Mouse (Mus musculus) stomach, embryonic 16.5 days (tissue): Measurements from ENCODE around the gene Gucy2c. TPM values are rescaled to one million over a fixed set of nuclear protein-coding genes. Genes with fewer than 3 reads are reported as not detected.
A peak's percentile ranks its signal among the peaks of the same experiment; 100 is the strongest.

Experiments used
- ATAC-seq: fragments of 200-750 bp; cut with Nextera tagmentation; 2 replicates; pipeline ENCODE4 v1.8.0; 2017; ENCODE audit warnings: moderate number of reproducible peaks, moderate TSS enrichment; ENCODE audit not compliant: insufficient read depth, low FRiP score
- H3K27ac ChIP-seq: fragments of 300-500 bp; sonication (generic); 2 replicates; pipeline ENCODE4 v1.5.1; 2014; ENCODE audit warnings: low read length
- H3K27me3 ChIP-seq: fragments of 300-500 bp; sonication (generic); 2 replicates; pipeline ENCODE4 v1.6.1; 2014; ENCODE audit warnings: low read length, control low read depth, mixed read lengths; ENCODE audit not compliant: control insufficient read depth, insufficient read depth
- H3K36me3 ChIP-seq: fragments of 300-500 bp; sonication (generic); 2 replicates; pipeline ENCODE4 v1.6.1; 2014; ENCODE audit warnings: low read length; ENCODE audit not compliant: control insufficient read depth, insufficient read depth
- H3K4me1 ChIP-seq: fragments of 300-500 bp; sonication (generic); 2 replicates; pipeline ENCODE4 v1.6.1; 2014; ENCODE audit warnings: low read length, control low read depth, mixed read lengths; ENCODE audit not compliant: control insufficient read depth, insufficient read depth
- H3K4me2 ChIP-seq: fragments of 300-500 bp; sonication (generic); 2 replicates; pipeline ENCODE4 v1.6.1; 2014; ENCODE audit warnings: low read depth, low read length, mixed read lengths
- H3K4me3 ChIP-seq: fragments of 300-500 bp; sonication (generic); replicated peaks from 2 replicates; pipeline ENCODE4 v1.5.1; 2014; ENCODE audit warnings: mild to moderate bottlenecking, low read length
- H3K9ac ChIP-seq: fragments of 300-500 bp; sonication (generic); 2 replicates; pipeline ENCODE4 v1.6.1; 2014; ENCODE audit warnings: low read length
- H3K9me3 ChIP-seq: fragments of 300-500 bp; sonication (generic); replicated peaks from 2 replicates; pipeline ENCODE4 v1.6.1; 2016; ENCODE audit warnings: low read length, control low read depth; ENCODE audit not compliant: control insufficient read depth
- WGBS: fragments of 180-500 bp; shearing (Covaris S2); extraction: QIAGEN DNeasy Blood & Tissue Kit; methylation state at CpG from one replicate; pipeline ENCODE4 v1.1.7; 2014; 5-methylcytosine and 5-hydroxymethylcytosine counted together
- polyA plus RNA-seq: library from polyadenylated mRNA; unstranded; fragments of >200 nt; fragmentation: Nextera tagmentation; extraction: Ambion mirVana; gene quantifications from 2 replicates; pipeline ENCODE4 v1.2.1, GENCODE M21; 2015

The Gucy2c gene
- polyA plus RNA-seq, 1 experiment from 2014 or later: 8.7 TPM

GRCm38 (mm10) chr6:136669274-136669673, 112.3 kb downstream of the Gucy2c start:
- Histone ChIP-seq H3K4me2 (no peak overlapping the region), H3K27ac (peak overlapping the region; percentile 35; the same call in 1 of the 2 replicates), H3K4me3 (no peak overlapping the region), H3K9me3 (no peaks in the 10 kb centered on the region), H3K9ac (no peak overlapping the region), H3K27me3 (no peaks in the 10 kb centered on the region), H3K4me1 (peaks cover 7% of the 10 kb centered on the region), H3K36me3 (no peaks in the 10 kb centered on the region)
- 59% methylated on average over 5 of the region's 5 CpGs for WGBS
- no peak for ATAC-seq

GRCm38 (mm10) chr6:136668266-136668986, 113.1 kb downstream of the Gucy2c start:
- ATAC-seq: peak; percentile 86
- H3K9ac ChIP-seq: no peak overlapping the region
- no peaks in the 10 kb centered on the region for H3K36me3 ChIP-seq
- no peak overlapping the region for H3K4me2 ChIP-seq
- peak overlapping the region; percentile 35; the same call in 1 of the 2 replicates for H3K27ac ChIP-seq
- H3K4me3 ChIP-seq: no peak overlapping the region
- 38% methylated on average over 14 of the region's 14 CpGs for WGBS
- H3K27me3 ChIP-seq: no peaks in the 10 kb centered on the region
- no peaks in the 10 kb centered on the region for H3K9me3 ChIP-seq
- H3K4me1 ChIP-seq: peaks cover 7% of the 10 kb centered on the region

- ATAC-seq: no peak
- H3K27ac ChIP-seq: no peak overlapping the region
- peak overlapping the region; percentile 64 for H3K9ac ChIP-seq
- H3K4me3 ChIP-seq: peak overlapping the region; percentile 42
- H3K27me3 ChIP-seq: peaks cover 10% of the 10 kb centered on the region; the same call in 1 of the 2 replicates
- peaks cover 7% of the 10 kb centered on the region; the same call in 1 of the 2 replicates for H3K4me1 ChIP-seq
- H3K36me3 ChIP-seq: no peaks in the 10 kb centered on the region
- no peaks in the 10 kb centered on the region for H3K9me3 ChIP-seq
- H3K4me2 ChIP-seq: peak overlapping the region; percentile 57
- 39% methylated on average over 11 of the region's 11 CpGs for WGBS
Observed at GRCm38 (mm10) chr6:136662063-136662462, 119.5 kb downstream of the Gucy2c start.

- peak within 1 kb of the TSS; percentile 64 for H3K9ac ChIP-seq
- peaks cover 7% of the 10 kb centered on the region; the same call in 1 of the 2 replicates for H3K4me1 ChIP-seq
- peak; percentile 42 for ATAC-seq
- H3K9me3 ChIP-seq: no peaks in the 10 kb centered on the region
- H3K4me3 ChIP-seq: peak within 1 kb of the TSS; percentile 42
- peaks cover 10% of the 10 kb centered on the region; the same call in 1 of the 2 replicates for H3K27me3 ChIP-seq
- H3K36me3 ChIP-seq: no peaks in the 10 kb centered on the region
- 3% methylated on average over 19 of the region's 19 CpGs for WGBS
- H3K4me2 ChIP-seq: peak within 1 kb of the TSS; percentile 57
- H3K27ac ChIP-seq: peak within 1 kb of the TSS; percentile 21; the same call in 1 of the 2 replicates
Observed at GRCm38 (mm10) chr6:136661706-136662016, 119.9 kb downstream of the Gucy2c start, which contains the start of gene Plbd1. TSS of gene Plbd1 (minus strand) at chr6:136661928.

GRCm38 (mm10) chr6:136660831-136661705, 120.5 kb downstream of the Gucy2c start:
- no peaks in the 10 kb centered on the region for H3K9me3 ChIP-seq
- 20% methylated on average over 34 of the region's 34 CpGs for WGBS
- H3K4me1 ChIP-seq: peaks cover 7% of the 10 kb centered on the region; the same call in 1 of the 2 replicates
- peaks cover 10% of the 10 kb centered on the region; the same call in 1 of the 2 replicates for H3K27me3 ChIP-seq
- no peak; the same call in 1 of the 2 replicates for ATAC-seq
- peak overlapping the region; percentile 42 for H3K4me3 ChIP-seq
- peak overlapping the region; percentile 57 for H3K4me2 ChIP-seq
- peak overlapping the region; percentile 64 for H3K9ac ChIP-seq
- no peaks in the 10 kb centered on the region for H3K36me3 ChIP-seq
- peak overlapping the region; percentile 21; the same call in 1 of the 2 replicates for H3K27ac ChIP-seq

- H3K4me3 ChIP-seq: no peak overlapping the region
- peaks cover 10% of the 10 kb centered on the region; the same call in 1 of the 2 replicates for H3K27me3 ChIP-seq
- H3K4me2 ChIP-seq: no peak overlapping the region
- ATAC-seq: no peak
- H3K36me3 ChIP-seq: no peaks in the 10 kb centered on the region
- H3K4me1 ChIP-seq: peaks cover 7% of the 10 kb centered on the region; the same call in 1 of the 2 replicates
- WGBS: 86% methylated on average over 9 of the region's 9 CpGs
- H3K9ac ChIP-seq: no peak overlapping the region
- no peak overlapping the region for H3K27ac ChIP-seq
- H3K9me3 ChIP-seq: no peaks in the 10 kb centered on the region
Observed at GRCm38 (mm10) chr6:136659226-136659625, 122.3 kb downstream of the Gucy2c start.

GRCm38 (mm10) chr6:136658303-136658702, 123.3 kb downstream of the Gucy2c start:
- no peak for ATAC-seq
- Histone ChIP-seq H3K4me2 (no peak overlapping the region), H3K27me3 (peaks cover 10% of the 10 kb centered on the region; the same call in 1 of the 2 replicates), H3K9me3 (no peaks in the 10 kb centered on the region), H3K36me3 (no peaks in the 10 kb centered on the region), H3K27ac (no peak overlapping the region), H3K9ac (no peak overlapping the region), H3K4me1 (peaks cover 7% of the 10 kb centered on the region; the same call in 1 of the 2 replicates), H3K4me3 (no peak overlapping the region)
- WGBS: 85% methylated on average over 4 of the region's 4 CpGs

GRCm38 (mm10) chr6:136655786-136656185, 125.8 kb downstream of the Gucy2c start:
- ATAC-seq: no peak
- Histone ChIP-seq H3K36me3 (no peaks in the 10 kb centered on the region), H3K9ac (no peak overlapping the region), H3K27ac (no peak overlapping the region), H3K27me3 (no peaks in the 10 kb centered on the region), H3K9me3 (no peaks in the 10 kb centered on the region), H3K4me3 (0 out of 2 replicates have a peak overlapping the region, but pooled peaks have one; percentile 18), H3K4me2 (peak overlapping the region; percentile 32; the same call in 1 of the 2 replicates), H3K4me1 (no peaks in the 10 kb centered on the region)
- WGBS: 55% methylated on average over 11 of the region's 11 CpGs
